In the genomic region with DNA sequence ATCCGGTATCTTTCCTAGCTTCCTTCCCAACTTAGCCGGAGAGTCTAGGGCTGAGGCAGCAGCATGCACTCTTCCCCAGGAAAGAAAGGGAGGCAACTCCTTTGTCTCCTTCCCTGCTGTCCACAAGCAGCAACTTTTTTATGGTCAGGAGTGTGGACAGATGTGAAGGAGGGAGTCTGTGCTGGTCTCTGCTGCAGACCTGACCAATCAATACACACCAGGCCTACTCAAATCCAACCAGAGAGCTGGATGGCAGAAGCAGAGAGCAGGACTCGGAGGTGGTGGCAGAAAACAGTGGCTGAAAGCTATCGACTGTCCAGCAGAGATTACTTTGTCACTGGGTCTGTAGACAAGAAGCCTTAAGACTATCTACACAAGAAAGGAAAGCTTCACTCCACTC, we compare ENCODE assay signal across 9 mouse cellular contexts. TPM values are rescaled to one million over a fixed set of nuclear protein-coding genes. Genes with fewer than 3 reads are reported as not detected.
DNase-seq lines count a peak whose midpoint lies in the region; ATAC-seq and TF ChIP-seq lines count a peak whose summit lies in the region.
"Had no signal": no experiment of that assay in that cellular context is flagged by ENCODE, and none has a peak within 500 bp of the region (broad histone marks: within the 10 kb centered on the region; RNA-seq: fewer than 3 reads in every experiment).

Phldb2 (minus strand) TSS at position 205 of the 400 bp plus-strand sequence.

- no peak for TF ChIP-seq EP300 in heart, postnatal 0 days (IDR thresholded peaks at IDR 0.05; ENCODE audit: low read depth)

- TF ChIP-seq POLR2A in thymus, adult 2 months (IDR thresholded peaks at IDR 0.05; ENCODE audit: control insufficient read depth, extremely low read depth, insufficient read depth, low read length, poor library complexity): no peak

- no peaks in the 10 kb centered on the region for H3K4me1 ChIP-seq in hindbrain, embryonic 10.5 days (replicated peaks)
- H3K4me1 ChIP-seq in hindbrain, embryonic 16.5 days (ENCODE audit: control insufficient read depth, insufficient read depth, low read depth, low read length): no peaks in the 10 kb centered on the region
- H3K4me1 ChIP-seq in heart, postnatal 0 days (ENCODE audit: control insufficient read depth, insufficient read depth): 0 out of 2 replicates have a peak, but pooled peaks cover 5% of the 10 kb centered on the region
- peaks cover 4% of the 10 kb centered on the region; the same call in 1 of the 2 replicates for H3K4me1 ChIP-seq in limb, embryonic 12.5 days (replicated peaks)
- H3K4me1 ChIP-seq in thymus, adult 2 months (replicated peaks; ENCODE audit: control insufficient read depth, insufficient read depth, low read length): no peaks in the 10 kb centered on the region

- no peaks in the 10 kb centered on the region for H3K36me3 ChIP-seq in hindbrain, embryonic 10.5 days
- H3K36me3 ChIP-seq in hindbrain, embryonic 16.5 days (ENCODE audit: control insufficient read depth, insufficient read depth, low read length): no peaks in the 10 kb centered on the region
- no peaks in the 10 kb centered on the region for H3K36me3 ChIP-seq in heart, postnatal 0 days (replicated peaks; ENCODE audit: control insufficient read depth, insufficient read depth, low read length)
- no peaks in the 10 kb centered on the region for H3K36me3 ChIP-seq in limb, embryonic 12.5 days
- H3K36me3 ChIP-seq in thymus, adult 2 months (ENCODE audit: control insufficient read depth, insufficient read depth, low read length): peaks cover 4% of the 10 kb centered on the region
- H3K36me3 ChIP-seq: G1E had no signal

- no peak within 1 kb of the TSS for H3K4me2 ChIP-seq in hindbrain, embryonic 16.5 days (ENCODE audit: low read length)
- no peak within 1 kb of the TSS for H3K4me2 ChIP-seq in heart, postnatal 0 days (ENCODE audit: low read depth, low read length)
- H3K4me2 ChIP-seq in limb, embryonic 12.5 days: no peak within 1 kb of the TSS

- H3K27me3 ChIP-seq in hindbrain, embryonic 10.5 days (ENCODE audit: insufficient read depth, poor library complexity, severe bottlenecking): no peaks in the 10 kb centered on the region
- H3K27me3 ChIP-seq in hindbrain, embryonic 16.5 days (replicated peaks; ENCODE audit: control insufficient read depth, insufficient read depth, low read length): no peaks in the 10 kb centered on the region
- no peaks in the 10 kb centered on the region for H3K27me3 ChIP-seq in heart, postnatal 0 days (ENCODE audit: control insufficient read depth, insufficient read depth, low read length)
- no peaks in the 10 kb centered on the region for H3K27me3 ChIP-seq in limb, embryonic 12.5 days
- no peaks in the 10 kb centered on the region for H3K27me3 ChIP-seq in thymus, adult 2 months (ENCODE audit: control insufficient read depth, insufficient read depth, low read length)

- 84% methylated on average over 4 of the region's 4 CpGs for WGBS in hindbrain, embryonic 10.5 days
- 77% methylated on average over 4 of the region's 4 CpGs for WGBS in hindbrain, embryonic 16.5 days
- WGBS in heart, postnatal 0 days: 59% methylated on average over 4 of the region's 4 CpGs
- 81% methylated on average over 4 of the region's 4 CpGs for WGBS in limb, embryonic 12.5 days
- WGBS in thymus, adult 2 months: 96% methylated on average over 4 of the region's 4 CpGs

- no peak for DNase-seq in hindbrain, embryonic 10.5 days (ENCODE audit: low spot score)
- DNase-seq in adrenal gland, postnatal 14 days: no peak
- no peak for DNase-seq in heart, postnatal 0 days (ENCODE audit: low spot score)
- no peak for DNase-seq in thymus, adult 2 months
- no peak for DNase-seq in right cerebral cortex, adult 18-20 months
- DNase-seq in cerebellum, adult 9-10 months: no peak

- no peak for ATAC-seq in hindbrain, embryonic 16.5 days
- no peak for ATAC-seq in heart, postnatal 0 days (ENCODE audit: insufficient read depth, low read depth)
- ATAC-seq in limb, embryonic 12.5 days (ENCODE audit: insufficient number of reproducible peaks, insufficient read depth, low FRiP score, low TSS enrichment, low read depth): no peak

- TF ChIP-seq CTCF in heart, postnatal 0 days (IDR thresholded peaks at IDR 0.05; ENCODE audit: low read depth): no peak
- TF ChIP-seq CTCF in thymus, adult 2 months (IDR thresholded peaks at IDR 0.05; ENCODE audit: borderline replicate concordance, control insufficient read depth, extremely low read depth, insufficient read depth, low read length, poor library complexity): no peak

- H3K27ac ChIP-seq in hindbrain, embryonic 10.5 days: no peak within 1 kb of the TSS
- H3K27ac ChIP-seq in hindbrain, embryonic 16.5 days (ENCODE audit: low read depth, low read length): no peak within 1 kb of the TSS
- H3K27ac ChIP-seq in heart, postnatal 0 days (ENCODE audit: low read depth): no peak within 1 kb of the TSS
- no peak within 1 kb of the TSS for H3K27ac ChIP-seq in limb, embryonic 12.5 days
- no peak within 1 kb of the TSS for H3K27ac ChIP-seq in thymus, adult 2 months (ENCODE audit: control insufficient read depth, insufficient read depth, low read length)

- no peak within 1 kb of the TSS for H3K4me3 ChIP-seq in hindbrain, embryonic 10.5 days
- no peak within 1 kb of the TSS for H3K4me3 ChIP-seq in hindbrain, embryonic 16.5 days (ENCODE audit: low read length)
- H3K4me3 ChIP-seq in heart, postnatal 0 days (ENCODE audit: low read depth, low read length): no peak within 1 kb of the TSS
- no peak within 1 kb of the TSS for H3K4me3 ChIP-seq in limb, embryonic 12.5 days (replicated peaks)
- H3K4me3 ChIP-seq in thymus, adult 2 months (ENCODE audit: control insufficient read depth, insufficient read depth, low read length): no peak within 1 kb of the TSS

- no peaks in the 10 kb centered on the region for H3K9me3 ChIP-seq in hindbrain, embryonic 10.5 days
- no peaks in the 10 kb centered on the region for H3K9me3 ChIP-seq in hindbrain, embryonic 16.5 days (ENCODE audit: control insufficient read depth, low read length)
- H3K9me3 ChIP-seq in heart, postnatal 0 days (replicated peaks; ENCODE audit: control insufficient read depth, low read length): no peaks in the 10 kb centered on the region
- no peaks in the 10 kb centered on the region for H3K9me3 ChIP-seq in limb, embryonic 12.5 days

- no peak within 1 kb of the TSS for H3K9ac ChIP-seq in hindbrain, embryonic 16.5 days (ENCODE audit: low read depth, low read length)
- no peak within 1 kb of the TSS for H3K9ac ChIP-seq in heart, postnatal 0 days (replicated peaks; ENCODE audit: low read depth, low read length)
- no peak within 1 kb of the TSS for H3K9ac ChIP-seq in limb, embryonic 12.5 days (replicated peaks)

RNA-seq across cellular contexts. Expression of gene Phldb2, which starts in this region (rescaled TPM):
- 25.7 and 33.2 TPM in 2 replicates for polyA plus RNA-seq in hindbrain, embryonic 10.5 days (2016; fragmentation: Nextera tagmentation; extraction: Ambion mirVana)
- polyA plus RNA-seq in hindbrain, embryonic 16.5 days (2015; fragmentation: Nextera tagmentation; extraction: Ambion mirVana): 6.8 and 7.9 TPM in 2 replicates
- 32.7 and 37.4 TPM in 2 replicates for total RNA-seq in adrenal gland, postnatal 14 days (2021)
- total RNA-seq in heart, postnatal 0 days (2014; rRNA removed; ENCODE audit: low replicate concordance): 33.2 and 39.2 TPM in 2 replicates
- 28.9 and 32.8 TPM in 2 replicates for polyA plus RNA-seq in heart, postnatal 0 days (2015; fragmentation: Nextera tagmentation; extraction: Ambion mirVana)
- polyA plus RNA-seq in limb, embryonic 12.5 days (2016; fragmentation: Nextera tagmentation; extraction: Ambion mirVana): 75.2 and 82.5 TPM in 2 replicates
- 0.94 and 1.8 TPM in 2 replicates for polyA plus RNA-seq in thymus, adult 2 months (2012; rRNA removed)
- polyA plus RNA-seq: G1E had no signal
